Mouse (Mus musculus): ENCODE results near the gene Susd5. TPM values are rescaled to one million over a fixed set of nuclear protein-coding genes. Genes with fewer than 3 reads are reported as not detected.

The Susd5 gene
- polyA plus RNA-seq (2012; rRNA removed): 0.48 and 0.90 TPM in 2 replicates

DNA sequence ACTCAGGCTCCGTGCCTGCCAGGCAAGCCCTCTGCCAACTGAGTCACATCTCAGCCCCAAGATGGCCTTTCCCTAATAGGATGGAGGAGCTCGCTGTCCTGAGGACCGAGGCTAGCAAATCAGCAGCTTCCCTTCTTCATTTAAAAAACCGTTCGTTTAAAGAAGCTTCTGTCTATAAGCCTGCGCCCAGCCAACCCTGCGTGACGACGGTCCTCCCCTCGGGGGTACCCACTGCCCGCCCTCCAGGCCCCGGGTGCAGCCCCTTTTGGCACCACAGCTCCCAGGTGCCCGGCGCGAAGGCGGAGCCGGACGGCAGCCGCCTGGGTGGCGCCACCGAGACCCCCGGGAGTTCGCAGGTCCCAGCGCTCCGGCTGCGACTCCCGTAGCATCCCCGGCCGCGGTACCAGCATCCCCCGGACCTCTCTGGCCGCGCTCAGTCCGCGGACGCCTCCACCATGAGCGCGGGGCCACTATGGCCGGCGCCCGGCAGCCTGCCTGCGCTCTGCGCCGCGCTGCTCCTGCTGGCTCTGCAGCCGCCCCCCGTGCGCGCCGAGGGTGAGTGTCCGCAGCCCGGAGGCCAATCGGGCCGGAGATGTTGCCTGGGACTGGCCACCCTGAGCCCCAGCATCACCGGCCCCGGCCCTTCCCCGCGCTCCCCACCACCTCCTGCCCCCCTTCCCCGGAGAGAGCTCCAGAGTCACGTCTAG is at the start of gene Susd5:
TSS of gene Susd5 (plus strand) at position 51 of the 707 bp plus-strand sequence.
- TF ChIP-seq CTCF (conservative IDR thresholded peaks at IDR 0.05; ENCODE audit: insufficient read depth, insufficient read length, low read depth, low read length) (no peak), POLR2A (IDR thresholded peaks at IDR 0.05; ENCODE audit: low read depth, low read length) (no peak)
- H3K36me3 ChIP-seq (ENCODE audit: control insufficient read depth, insufficient read depth, low read length): no peaks in the 10 kb centered on the region
- DNase-seq: no peak
- no peak within 1 kb of the TSS for H3K4me3 ChIP-seq (ENCODE audit: insufficient read depth, low read depth, low read length)
- 1% methylated on average over 60 of the region's 60 CpGs for WGBS
- H3K4me1 ChIP-seq (ENCODE audit: control insufficient read depth, insufficient read depth, low read length): no peaks in the 10 kb centered on the region
- H3K27me3 ChIP-seq (replicated peaks; ENCODE audit: control insufficient read depth, insufficient read depth, low read length): no peaks in the 10 kb centered on the region; the same call in 1 of the 2 replicates
- H3K27ac ChIP-seq (ENCODE audit: insufficient read depth, low read depth, low read length): no peak within 1 kb of the TSS

DNA sequence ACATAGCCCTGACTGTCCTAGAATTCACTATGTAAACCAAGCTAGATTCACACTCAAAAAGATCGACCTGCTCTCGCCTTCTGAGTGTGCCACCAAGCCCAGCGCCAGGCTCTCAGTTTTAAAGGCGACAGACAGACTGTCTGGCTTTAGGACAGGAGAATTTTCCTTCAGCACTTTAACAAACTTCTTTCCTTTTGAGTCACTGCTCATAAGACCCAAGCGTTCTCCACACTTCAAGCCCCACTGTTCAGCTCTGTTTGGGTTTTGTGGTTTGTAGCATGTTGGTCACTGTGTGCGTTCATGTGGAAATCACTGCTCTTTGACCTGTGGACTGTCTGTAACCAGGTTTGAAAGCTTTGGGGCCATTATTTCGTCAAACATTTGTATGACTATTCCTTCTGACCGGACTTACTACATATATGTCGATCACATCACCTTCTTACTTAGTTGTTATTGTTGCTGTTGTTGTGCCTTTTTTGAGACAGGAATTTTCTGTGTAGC is 49.0 kb upstream of the Susd5 start:
- no peaks in the 10 kb centered on the region for H3K36me3 ChIP-seq (ENCODE audit: control insufficient read depth, insufficient read depth, low read length)
- TF ChIP-seq CTCF (conservative IDR thresholded peaks at IDR 0.05; ENCODE audit: insufficient read depth, insufficient read length, low read depth, low read length): no peak
- no peak for TF ChIP-seq POLR2A (IDR thresholded peaks at IDR 0.05; ENCODE audit: low read depth, low read length)
- no peaks in the 10 kb centered on the region for H3K27me3 ChIP-seq (replicated peaks; ENCODE audit: control insufficient read depth, insufficient read depth, low read length)
- H3K4me1 ChIP-seq (ENCODE audit: control insufficient read depth, insufficient read depth, low read length): peaks cover 7% of the 10 kb centered on the region; the same call in 1 of the 2 replicates
- WGBS: 64% methylated on average over 9 of the region's 9 CpGs
- DNase-seq: peak; percentile 82
- H3K4me3 ChIP-seq (ENCODE audit: insufficient read depth, low read depth, low read length): no peak overlapping the region
- H3K27ac ChIP-seq (ENCODE audit: insufficient read depth, low read depth, low read length): peak overlapping the region; percentile 70; the same call in 1 of the 2 replicates

DNA sequence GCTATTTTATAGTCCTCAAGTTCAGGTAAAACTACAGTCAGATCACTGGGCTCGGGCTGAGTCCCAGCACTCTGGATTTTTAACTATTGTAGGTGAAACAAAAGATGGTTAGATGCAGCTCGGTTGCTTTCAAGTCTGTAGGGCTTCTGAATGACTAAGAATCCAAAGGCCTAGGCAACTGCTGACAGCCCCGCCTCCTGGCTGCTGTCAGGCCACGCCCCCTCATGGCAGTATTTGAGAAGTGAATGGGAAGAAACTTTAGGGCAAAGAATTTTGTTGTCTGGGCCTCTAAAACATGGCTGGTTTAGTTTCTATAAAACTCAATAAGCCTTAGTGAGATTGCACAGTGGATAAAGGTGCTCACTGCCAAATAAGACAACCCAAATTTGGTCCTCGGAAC is 47.4 kb upstream of the Susd5 start:
- Histone ChIP-seq H3K4me1 (ENCODE audit: control insufficient read depth, insufficient read depth, low read length) (peaks cover 7% of the 10 kb centered on the region; the same call in 1 of the 2 replicates), H3K27me3 (replicated peaks; ENCODE audit: control insufficient read depth, insufficient read depth, low read length) (no peaks in the 10 kb centered on the region), H3K4me3 (ENCODE audit: insufficient read depth, low read depth, low read length) (no peak overlapping the region), H3K27ac (ENCODE audit: insufficient read depth, low read depth, low read length) (no peak overlapping the region), H3K36me3 (ENCODE audit: control insufficient read depth, insufficient read depth, low read length) (no peaks in the 10 kb centered on the region)
- TF ChIP-seq CTCF (conservative IDR thresholded peaks at IDR 0.05; ENCODE audit: insufficient read depth, insufficient read length, low read depth, low read length): no peak
- no peak for TF ChIP-seq POLR2A (IDR thresholded peaks at IDR 0.05; ENCODE audit: low read depth, low read length)
- no peak for DNase-seq
- WGBS: 65% methylated on average over 5 of the region's 5 CpGs

DNA sequence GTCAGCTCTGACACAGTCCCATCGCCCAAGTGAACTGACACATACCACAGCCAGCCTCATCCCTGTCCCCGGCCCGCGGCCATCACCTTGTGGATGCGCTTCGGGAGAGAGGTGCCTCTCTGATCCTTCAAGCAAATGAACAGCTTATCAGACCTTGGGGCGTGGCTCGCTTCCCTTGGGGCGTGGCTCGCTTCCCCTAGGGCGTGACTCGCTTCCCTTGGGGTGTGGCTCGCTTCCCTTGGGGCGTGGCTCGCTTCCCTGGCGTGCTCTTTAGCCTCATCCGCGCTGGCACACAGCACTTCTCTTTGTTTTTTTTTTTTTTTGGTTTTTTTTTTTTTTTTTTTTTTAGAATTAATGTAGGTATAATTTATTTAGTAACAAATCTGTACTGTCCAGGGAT is 45.7 kb upstream of the Susd5 start:
- no peak for DNase-seq
- TF ChIP-seq CTCF (conservative IDR thresholded peaks at IDR 0.05; ENCODE audit: insufficient read depth, insufficient read length, low read depth, low read length) (no peak), POLR2A (IDR thresholded peaks at IDR 0.05; ENCODE audit: low read depth, low read length) (no peak)
- no peaks in the 10 kb centered on the region for H3K27me3 ChIP-seq (replicated peaks; ENCODE audit: control insufficient read depth, insufficient read depth, low read length)
- 77% methylated on average over 18 of the region's 18 CpGs for WGBS
- no peak overlapping the region for H3K4me3 ChIP-seq (ENCODE audit: insufficient read depth, low read depth, low read length)
- no peaks in the 10 kb centered on the region for H3K36me3 ChIP-seq (ENCODE audit: control insufficient read depth, insufficient read depth, low read length)
- peaks cover 7% of the 10 kb centered on the region; the same call in 1 of the 2 replicates for H3K4me1 ChIP-seq (ENCODE audit: control insufficient read depth, insufficient read depth, low read length)
- no peak overlapping the region for H3K27ac ChIP-seq (ENCODE audit: insufficient read depth, low read depth, low read length)

DNA sequence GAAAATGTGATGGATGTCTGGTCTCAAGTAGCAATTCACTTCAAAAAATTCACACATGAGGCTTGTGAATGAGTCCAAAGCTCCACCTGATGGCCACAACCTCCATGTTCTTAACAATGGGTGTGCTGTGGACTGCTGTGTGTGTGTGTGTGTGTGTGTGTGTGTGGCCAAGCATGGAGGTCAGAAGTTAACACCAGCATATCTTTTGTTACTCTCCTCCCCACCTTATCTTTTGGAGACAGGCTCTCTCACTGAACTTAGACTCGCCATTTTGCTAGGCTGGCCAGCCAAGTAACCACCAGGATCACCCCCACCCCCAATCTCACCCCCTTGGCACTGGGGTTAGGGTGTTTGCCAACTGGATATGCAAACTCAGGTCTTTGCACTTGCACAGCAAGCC is 42.9 kb upstream of the Susd5 start:
- WGBS: 94% methylated on average over 1 of the region's 1 CpGs
- TF ChIP-seq CTCF (conservative IDR thresholded peaks at IDR 0.05; ENCODE audit: insufficient read depth, insufficient read length, low read depth, low read length) (no peak), POLR2A (IDR thresholded peaks at IDR 0.05; ENCODE audit: low read depth, low read length) (no peak)
- Histone ChIP-seq H3K36me3 (ENCODE audit: control insufficient read depth, insufficient read depth, low read length) (no peaks in the 10 kb centered on the region), H3K27ac (ENCODE audit: insufficient read depth, low read depth, low read length) (no peak overlapping the region), H3K4me1 (ENCODE audit: control insufficient read depth, insufficient read depth, low read length) (no peaks in the 10 kb centered on the region), H3K4me3 (ENCODE audit: insufficient read depth, low read depth, low read length) (no peak overlapping the region), H3K27me3 (replicated peaks; ENCODE audit: control insufficient read depth, insufficient read depth, low read length) (no peaks in the 10 kb centered on the region)
- DNase-seq: no peak

DNA sequence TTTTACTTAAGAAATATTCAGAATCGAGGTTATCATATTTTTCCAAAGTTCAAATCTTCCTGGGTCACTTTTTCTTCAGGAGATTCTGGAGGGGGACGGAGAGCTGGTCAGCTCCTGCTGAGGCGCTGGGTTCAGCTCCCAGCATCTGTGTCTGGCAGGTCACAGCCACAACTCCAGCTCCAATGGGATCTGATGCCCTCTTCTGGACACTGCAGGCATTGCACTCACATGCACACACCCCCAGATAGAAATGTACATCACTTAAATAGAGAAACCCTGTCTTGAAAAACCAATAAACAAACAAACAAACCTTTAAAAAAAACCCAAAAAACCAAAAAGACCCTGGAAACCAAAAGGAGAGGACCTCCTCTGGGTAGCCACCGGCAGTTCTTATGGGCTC is 41.2 kb upstream of the Susd5 start:
- DNase-seq: peak; percentile 33
- WGBS: 90% methylated on average over 4 of the region's 4 CpGs
- no peaks in the 10 kb centered on the region for H3K36me3 ChIP-seq (ENCODE audit: control insufficient read depth, insufficient read depth, low read length)
- no peaks in the 10 kb centered on the region for H3K27me3 ChIP-seq (replicated peaks; ENCODE audit: control insufficient read depth, insufficient read depth, low read length)
- no peaks in the 10 kb centered on the region for H3K4me1 ChIP-seq (ENCODE audit: control insufficient read depth, insufficient read depth, low read length)
- H3K27ac ChIP-seq (ENCODE audit: insufficient read depth, low read depth, low read length): no peak overlapping the region
- no peak overlapping the region for H3K4me3 ChIP-seq (ENCODE audit: insufficient read depth, low read depth, low read length)
- no peak for TF ChIP-seq POLR2A (IDR thresholded peaks at IDR 0.05; ENCODE audit: low read depth, low read length)
- peak; percentile 61 for TF ChIP-seq CTCF (conservative IDR thresholded peaks at IDR 0.05; ENCODE audit: insufficient read depth, insufficient read length, low read depth, low read length)

GRCm38 (mm10) chr9:114016402-114016801 is 40.5 kb upstream of the Susd5 start:
- H3K27me3 ChIP-seq (replicated peaks; ENCODE audit: control insufficient read depth, insufficient read depth, low read length): no peaks in the 10 kb centered on the region
- H3K27ac ChIP-seq (ENCODE audit: insufficient read depth, low read depth, low read length): no peak overlapping the region
- WGBS: 62% methylated on average over 4 of the region's 4 CpGs
- H3K4me1 ChIP-seq (ENCODE audit: control insufficient read depth, insufficient read depth, low read length): no peaks in the 10 kb centered on the region
- no peak for DNase-seq
- no peak overlapping the region for H3K4me3 ChIP-seq (ENCODE audit: insufficient read depth, low read depth, low read length)
- no peaks in the 10 kb centered on the region for H3K36me3 ChIP-seq (ENCODE audit: control insufficient read depth, insufficient read depth, low read length)
- no peak for TF ChIP-seq POLR2A (IDR thresholded peaks at IDR 0.05; ENCODE audit: low read depth, low read length)

All from kidney, adult 2 months (tissue).